Mouse (Mus musculus) lung, postnatal 0 days (tissue): ENCODE measurements around the gene Unc5c.

Experiments used
- CTCF ChIP-seq: IDR thresholded peaks from 2 replicates; pipeline ENCODE4 v1.5.1; 2016; ENCODE audit warnings: antibody characterized with exemption, mild to moderate bottlenecking
- EP300 ChIP-seq: IDR thresholded peaks from 2 replicates; pipeline ENCODE4 v1.6.1; 2016; ENCODE audit warnings: antibody characterized with exemption, mild to moderate bottlenecking, control low read depth

GRCm38 (mm10) chr3:141509772-141510171 is 44.8 kb downstream of the Unc5c start:
- TF ChIP-seq CTCF: no peak
- no peak for TF ChIP-seq EP300
